Mouse (Mus musculus): ENCODE results near the gene Sgip1. TPM values are rescaled to one million over a fixed set of nuclear protein-coding genes. Genes with fewer than 3 reads are reported as not detected.

Gene Sgip1
- total RNA-seq, 2 experiments from 2014 or later = 4.2 to 5.3 TPM

DNA sequence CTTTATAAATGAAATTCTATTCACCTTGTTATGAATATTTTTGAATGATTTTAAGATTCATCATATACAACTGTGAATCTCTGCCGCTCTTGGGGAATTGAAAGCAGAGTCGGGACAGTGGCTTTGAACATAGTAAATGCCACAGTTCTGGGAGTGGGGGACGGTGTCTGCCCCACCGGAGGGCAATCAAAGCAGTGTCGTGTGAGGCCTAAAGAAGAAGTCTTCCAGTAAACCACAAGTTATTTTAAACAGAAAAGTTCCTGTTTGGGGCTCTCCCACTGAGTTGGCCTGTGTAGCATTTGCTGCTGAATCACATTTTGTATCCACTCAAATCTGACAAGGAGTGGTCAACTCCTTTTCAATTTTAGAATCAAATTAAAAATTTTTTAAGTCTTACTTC is 230.1 kb downstream of the Sgip1 start:
- ATAC-seq (replicated peaks; ENCODE audit: poor library complexity) = peak; percentile 74

DNA sequence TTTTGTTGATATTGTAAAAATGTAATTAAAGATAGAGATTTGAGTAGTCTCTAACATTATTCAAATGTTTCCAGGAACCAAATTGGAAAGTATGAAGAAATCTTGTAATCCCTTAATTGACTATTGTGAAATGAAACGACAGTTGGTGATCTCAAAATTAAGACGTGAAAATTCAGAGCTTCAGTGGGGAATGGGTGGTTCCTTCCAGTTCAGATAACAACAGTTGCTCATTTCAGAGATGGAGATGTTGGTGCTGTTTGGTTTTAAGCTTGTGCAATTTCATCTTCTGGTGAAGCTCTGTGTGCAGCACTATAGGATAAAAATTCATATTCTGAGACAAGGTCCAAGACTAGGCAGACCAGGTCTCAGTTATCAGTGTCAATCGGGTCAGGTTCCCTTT is 231.0 kb downstream of the Sgip1 start:
- ATAC-seq (replicated peaks; ENCODE audit: poor library complexity) = peak; percentile 73

DNA sequence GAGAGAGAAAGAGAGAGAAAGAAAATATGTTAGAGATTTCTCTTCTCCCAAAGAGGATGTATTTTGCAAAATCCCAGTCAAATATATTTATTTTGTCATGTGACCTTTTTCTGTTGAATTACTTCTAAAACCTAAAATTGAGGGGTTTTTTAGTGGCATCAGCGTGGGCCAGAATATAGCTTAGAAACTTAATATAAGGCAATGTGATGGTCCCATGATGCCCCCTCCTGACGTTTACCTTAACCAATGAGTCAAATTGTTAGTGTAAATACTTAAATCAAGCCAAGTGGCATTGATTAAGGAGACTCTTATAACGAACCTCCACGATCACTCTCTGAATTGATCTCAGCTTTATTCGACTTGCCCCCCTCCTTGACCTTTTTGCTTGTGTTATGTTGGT is 233.1 kb downstream of the Sgip1 start:
- no peak for ATAC-seq (replicated peaks; ENCODE audit: poor library complexity)

DNA sequence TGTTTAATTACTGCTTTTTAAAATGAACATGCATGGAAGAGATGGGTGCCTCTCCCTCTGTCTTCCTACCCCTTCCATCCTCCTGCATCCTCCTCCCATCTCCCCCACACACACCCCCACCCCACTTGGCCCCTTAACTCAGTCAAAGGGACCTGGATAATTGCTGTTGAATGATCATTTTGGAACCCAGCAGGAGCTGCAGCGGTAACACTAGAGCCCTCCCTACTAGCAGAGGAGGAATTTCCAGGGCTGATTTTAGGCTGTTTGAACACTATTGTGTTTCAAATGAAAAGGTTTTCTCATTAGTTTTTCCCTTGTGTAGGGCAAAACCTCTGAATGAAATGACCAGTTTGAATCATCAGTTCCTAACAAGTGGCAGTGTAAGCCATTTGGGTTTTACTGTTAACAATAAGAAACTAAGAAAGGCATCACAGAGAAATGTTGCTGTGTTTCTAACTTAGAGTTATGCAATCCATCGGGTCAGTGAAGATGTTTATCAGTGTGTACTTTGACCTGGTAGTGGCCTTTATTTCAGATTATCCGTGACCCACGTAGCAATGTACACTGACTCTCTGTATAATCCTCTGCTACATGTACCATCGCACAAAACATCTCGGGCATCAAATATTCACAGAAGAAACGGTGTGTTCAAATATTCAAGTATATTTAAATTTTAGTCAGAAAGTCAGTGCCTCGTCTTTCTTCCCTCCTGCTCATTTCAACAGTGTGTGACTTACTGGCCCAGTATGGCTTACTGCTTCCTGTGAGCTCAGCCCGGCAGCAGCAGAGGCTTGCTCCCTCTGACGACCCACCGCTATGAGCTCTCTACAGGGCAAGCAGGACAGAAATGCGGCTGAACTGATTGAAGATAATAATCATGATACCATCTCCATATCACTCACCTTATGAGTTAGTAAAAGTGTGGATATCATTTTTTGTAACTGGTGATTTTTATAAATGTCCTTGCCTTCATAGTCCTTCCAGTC is 235.5 kb downstream of the Sgip1 start:
- no peak for ATAC-seq (replicated peaks; ENCODE audit: poor library complexity)

DNA sequence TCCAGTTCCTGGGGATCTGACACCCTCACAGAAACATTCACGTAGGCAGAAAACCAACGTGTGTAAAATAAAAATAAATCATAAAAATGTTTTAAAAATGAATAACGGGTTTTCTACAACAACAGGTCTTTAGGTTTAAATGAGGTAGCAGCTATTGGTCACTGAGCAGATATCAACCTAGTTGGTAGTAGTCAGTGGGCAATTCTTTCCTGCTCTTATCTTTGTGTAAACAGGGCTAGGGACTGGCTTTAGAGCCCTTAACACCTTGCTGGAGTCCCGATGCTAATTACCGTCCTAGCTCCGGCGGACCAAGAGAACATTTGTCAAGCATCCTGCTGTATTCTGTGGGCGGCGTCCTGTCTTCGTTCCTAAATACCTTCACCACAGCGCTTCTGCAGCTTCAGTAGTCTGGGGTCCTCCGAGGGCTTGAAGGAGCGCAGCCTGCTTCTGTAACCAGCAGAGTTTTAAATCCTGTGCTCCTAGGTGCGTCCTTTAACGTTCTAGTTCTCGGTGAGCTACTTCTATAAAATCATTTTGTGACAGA is 236.8 kb downstream of the Sgip1 start:
- ATAC-seq (replicated peaks; ENCODE audit: poor library complexity) = no peak

DNA sequence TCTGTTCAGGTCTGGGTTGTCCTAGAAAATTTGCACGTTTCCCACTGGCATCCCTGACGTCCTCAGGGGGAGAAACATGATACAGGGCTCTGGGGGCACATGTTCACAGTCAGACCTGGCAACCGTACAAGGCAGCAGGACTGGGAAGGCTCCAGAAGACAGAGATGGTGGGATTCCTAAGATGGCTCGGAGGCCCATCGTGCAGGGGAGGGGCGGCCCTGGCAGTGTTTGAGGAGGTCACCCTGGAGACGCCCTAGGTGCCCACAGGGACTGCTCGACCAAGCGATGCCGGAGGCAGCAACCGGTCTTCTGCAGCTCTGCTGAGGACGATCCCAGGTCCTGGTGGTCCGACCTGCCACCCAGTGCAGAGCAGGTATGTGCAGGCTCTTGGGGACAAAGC is 237.3 kb downstream of the Sgip1 start, which contains the start of gene Tctex1d1:
Gene Tctex1d1, plus strand, starts transcription at position 167 of the 400 bp plus-strand sequence.
- peak; percentile 49 for ATAC-seq (replicated peaks; ENCODE audit: poor library complexity)

DNA sequence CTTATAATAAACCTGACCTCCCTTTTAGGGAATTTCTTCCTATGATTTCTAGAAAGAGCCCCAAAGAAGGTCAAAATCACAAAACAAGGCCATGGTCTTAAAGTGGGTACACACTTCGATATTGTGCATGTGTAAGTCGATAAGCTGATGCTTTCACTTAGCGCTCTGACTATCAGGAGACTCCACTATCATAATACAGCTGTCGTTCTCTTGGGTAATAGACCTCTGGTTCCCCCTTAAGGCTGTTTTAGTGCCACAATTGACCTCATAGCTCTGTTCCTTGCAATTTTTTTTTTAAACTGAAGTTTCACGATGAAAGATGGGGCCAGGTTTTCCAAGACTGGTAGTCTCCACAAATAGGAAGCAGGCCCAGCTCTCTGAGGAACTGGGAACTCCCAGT is 238.3 kb downstream of the Sgip1 start:
- peak; percentile 82 for ATAC-seq (replicated peaks; ENCODE audit: poor library complexity)

DNA sequence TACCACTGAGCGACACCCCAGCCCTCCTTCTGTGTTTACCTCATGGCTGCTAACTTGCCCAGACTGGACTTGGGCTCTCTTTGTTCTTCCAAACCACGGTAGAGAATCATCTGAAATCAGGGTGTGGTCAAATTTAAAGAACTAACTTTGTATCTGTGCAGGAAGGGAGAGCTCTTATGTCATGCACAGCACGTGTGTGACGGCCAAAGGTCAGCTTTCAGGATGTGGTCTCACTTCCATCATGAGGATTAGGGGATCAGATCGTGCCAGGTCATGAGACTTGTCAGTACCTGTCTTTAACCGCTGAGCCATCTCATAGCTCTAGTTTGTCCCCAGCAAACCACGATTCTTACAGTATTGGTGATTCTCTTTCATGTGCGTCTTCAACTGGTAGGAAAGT is 240.6 kb downstream of the Sgip1 start:
- ATAC-seq (replicated peaks; ENCODE audit: poor library complexity) = 0 out of 2 replicates have a peak, but pooled peaks have one; percentile 12

DNA sequence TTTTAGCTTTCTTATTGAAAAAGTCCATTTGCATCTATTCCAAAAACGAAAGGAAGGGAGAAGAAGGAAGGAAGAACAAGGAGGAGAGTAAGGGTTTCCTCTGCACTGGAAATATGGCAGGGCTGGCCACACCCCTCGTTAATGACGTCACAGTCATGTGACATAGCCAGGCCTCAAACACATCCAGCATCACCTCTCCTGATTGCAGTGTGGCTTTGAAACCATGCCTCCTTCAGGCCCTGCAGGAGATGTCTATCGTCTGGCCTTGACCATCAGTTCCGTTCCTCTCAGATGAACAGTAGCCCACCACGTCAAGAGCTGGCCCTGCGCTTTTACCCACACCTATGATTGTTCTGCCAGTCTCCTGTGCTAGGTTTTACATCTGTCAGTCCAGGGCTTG is 245.1 kb downstream of the Sgip1 start:
- peak; percentile 45 for ATAC-seq (replicated peaks; ENCODE audit: poor library complexity)

DNA sequence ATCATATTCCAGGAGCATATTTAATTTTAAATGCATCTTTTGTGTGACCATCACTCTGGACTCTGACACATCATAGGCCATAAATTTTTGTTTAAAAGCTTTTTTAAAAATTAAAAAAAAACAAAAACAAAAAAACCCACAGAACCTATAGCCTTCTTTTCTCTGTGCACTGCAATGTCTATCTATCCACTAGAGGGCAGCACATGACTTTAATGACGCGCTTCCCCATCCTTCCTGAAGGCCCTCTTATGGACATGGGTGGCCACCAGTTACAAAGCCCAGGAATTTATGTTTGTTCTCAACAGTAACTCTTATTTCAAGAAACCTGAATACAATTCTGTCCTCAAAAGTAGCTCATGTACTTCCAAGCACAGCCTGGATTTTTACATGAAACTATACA is 245.8 kb downstream of the Sgip1 start:
- peak; percentile 98 for ATAC-seq (replicated peaks; ENCODE audit: poor library complexity)

DNA sequence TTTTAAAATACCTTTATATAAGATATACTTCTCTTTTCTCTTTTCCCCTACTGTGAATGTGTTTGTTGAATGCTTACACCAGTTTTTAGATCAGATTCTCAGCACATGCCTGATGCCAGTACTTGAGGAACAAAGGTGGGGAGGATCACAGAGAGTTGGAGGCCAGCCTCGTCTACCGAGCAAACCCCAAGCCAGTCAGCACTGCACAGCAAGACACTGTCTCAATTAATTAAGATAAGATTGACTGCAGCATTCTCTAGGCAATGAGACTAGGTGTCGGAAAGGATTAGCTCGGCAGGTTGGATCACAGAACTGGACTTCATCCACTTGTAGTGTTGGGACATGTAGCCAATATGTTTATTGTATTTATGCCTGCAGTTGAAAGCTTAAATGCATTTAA is 246.2 kb downstream of the Sgip1 start:
- no peak for ATAC-seq (replicated peaks; ENCODE audit: poor library complexity)

DNA sequence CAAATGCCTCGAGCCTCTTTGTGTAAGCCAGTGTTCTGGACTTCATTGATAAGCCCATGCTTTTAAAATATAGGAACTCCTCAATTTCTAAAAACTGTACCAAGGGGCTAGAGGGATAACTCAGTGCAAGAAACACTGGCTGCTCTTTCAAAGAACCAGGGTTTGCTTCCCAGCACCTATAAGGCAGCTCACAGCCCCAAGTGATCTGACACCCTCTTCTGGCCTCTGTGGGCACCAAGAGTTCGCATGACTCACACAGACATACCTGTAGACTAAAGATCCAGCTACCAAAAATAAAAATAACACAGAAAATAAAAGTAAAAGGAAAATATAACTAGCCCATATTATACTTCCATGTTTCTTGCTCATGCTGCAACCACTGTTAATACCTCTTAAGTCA is 246.7 kb downstream of the Sgip1 start:
- ATAC-seq (replicated peaks; ENCODE audit: poor library complexity) = no peak

DNA sequence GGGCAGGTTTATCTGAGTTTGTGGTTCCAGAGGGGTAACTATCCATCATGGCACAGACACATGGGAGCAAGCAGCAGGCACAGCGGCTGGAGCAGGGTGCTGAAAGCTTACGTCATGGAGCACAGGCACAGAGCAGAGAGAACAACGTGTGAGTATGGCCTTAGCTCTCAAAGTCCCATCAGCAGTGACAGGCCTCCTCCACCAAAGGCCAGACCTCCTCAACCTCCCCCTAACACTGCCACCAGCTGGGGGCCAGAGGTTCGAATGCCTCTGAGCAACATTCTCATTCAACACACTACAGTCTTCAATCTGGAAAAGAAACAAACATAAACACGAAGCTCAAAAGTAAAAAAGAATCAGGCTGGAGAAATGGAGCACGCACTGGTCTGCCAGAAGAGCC is 247.4 kb downstream of the Sgip1 start:
- ATAC-seq (replicated peaks; ENCODE audit: poor library complexity) = no peak

DNA sequence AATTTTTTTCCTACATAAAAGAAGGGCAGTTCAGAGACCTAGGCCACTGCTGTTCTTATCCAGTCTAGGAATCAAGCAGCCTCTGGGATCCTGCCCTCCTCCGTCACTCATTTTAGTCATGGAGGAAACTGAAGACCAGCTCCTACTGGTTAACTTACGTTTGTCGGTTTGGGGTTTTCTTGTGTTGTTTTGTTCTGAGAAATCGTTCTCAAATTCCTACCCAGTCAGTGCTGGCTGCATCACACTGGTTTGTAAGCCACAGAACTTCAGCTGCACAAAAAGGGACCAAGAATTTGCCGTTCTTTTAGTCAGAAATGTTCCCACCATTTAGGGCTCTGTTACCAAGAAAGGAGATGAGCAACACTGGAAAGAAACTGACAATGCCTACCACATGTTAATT is 248.3 kb downstream of the Sgip1 start:
- ATAC-seq (replicated peaks; ENCODE audit: poor library complexity) = no peak

DNA sequence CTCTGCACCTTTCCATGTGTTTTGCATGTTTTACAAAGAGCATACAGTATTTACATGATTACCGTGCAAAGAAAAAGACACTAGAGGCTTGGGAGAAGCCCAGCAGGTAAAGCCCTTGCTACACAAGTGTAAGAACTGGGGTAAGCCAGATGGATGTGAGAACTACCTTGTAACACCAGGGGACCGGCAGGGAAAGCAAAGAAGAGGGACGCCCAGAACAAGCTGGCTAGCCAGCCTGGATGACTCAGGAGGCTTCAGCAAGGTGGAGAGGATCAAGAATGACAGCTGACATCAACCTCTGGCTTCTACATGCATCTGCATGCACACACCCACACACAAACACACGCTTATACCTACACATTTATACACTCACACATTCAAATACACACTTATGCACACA is 248.9 kb downstream of the Sgip1 start:
- ATAC-seq (replicated peaks; ENCODE audit: poor library complexity) = no peak

DNA sequence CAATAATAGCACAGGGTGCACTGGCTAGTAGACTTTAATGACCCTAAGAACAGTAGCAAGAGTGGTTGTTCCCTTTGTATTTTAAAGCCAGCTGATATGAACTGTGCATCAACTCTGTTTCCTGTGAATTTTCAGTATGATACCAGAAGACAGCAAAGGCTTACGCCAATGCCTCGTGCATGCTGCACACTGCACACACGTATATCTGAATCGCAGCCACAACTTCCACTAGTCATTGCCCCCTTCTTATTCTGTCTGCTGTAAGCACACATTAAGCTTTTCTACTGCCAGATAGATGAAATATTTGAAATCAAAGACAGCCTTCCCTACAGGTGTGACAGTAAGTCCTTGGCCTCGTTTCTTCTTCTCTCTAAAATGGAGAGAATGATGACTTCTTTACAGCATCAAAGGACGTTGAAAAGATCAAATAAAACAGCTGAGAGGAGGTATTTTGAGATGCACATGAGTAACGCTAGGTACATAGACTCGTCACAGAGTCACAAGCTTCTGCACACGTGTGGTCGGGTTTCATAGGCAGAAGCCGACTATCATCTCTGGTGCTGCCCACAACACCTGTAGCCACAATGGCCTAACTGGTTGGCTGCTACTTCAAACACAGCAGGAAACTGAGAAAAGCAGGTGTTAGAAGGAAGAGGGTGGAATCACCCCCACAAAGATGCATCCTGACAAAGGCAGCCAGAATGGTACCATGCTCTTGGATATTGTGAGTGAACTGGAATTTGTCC is 249.7 kb downstream of the Sgip1 start:
- no peak for ATAC-seq (replicated peaks; ENCODE audit: poor library complexity)

DNA sequence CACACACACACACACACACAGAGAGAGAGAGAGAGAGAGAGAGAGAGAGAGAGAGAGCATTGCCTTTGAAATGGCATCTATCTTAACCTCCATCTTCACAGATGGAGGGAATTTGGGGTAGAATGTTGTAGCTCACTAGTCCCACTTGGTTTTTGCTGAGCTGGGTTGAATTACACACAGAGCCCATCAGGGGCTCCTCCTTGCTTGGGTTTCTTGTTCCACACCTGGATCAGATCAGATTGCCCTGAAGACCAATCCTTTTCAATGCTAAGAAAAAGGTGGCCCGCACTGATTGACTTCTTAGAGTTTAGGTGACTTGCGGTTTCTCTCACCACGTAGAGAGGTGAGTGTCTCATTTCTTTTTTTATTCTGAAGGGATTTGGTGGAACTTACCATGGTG is 250.6 kb downstream of the Sgip1 start:
- ATAC-seq (replicated peaks; ENCODE audit: poor library complexity) = no peak

DNA sequence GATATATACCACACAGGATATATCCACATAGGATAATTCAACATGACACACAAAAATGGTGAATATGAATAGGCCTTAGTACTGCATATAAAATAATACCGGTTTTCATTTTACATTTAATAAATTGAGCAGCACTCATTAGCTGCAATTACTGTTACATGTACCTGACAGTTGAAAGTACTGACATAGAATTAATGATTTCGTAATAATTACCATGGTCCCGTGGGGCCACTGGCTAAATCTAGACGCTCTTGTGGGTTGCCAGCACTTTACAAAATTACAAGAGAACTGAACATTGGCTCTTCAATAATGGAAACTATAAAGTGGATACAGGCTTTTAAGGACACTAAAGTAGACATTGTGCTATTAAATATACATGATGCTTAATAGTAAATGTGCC is 263.6 kb downstream of the Sgip1 start:
- no peak for ATAC-seq (replicated peaks; ENCODE audit: poor library complexity)

DNA sequence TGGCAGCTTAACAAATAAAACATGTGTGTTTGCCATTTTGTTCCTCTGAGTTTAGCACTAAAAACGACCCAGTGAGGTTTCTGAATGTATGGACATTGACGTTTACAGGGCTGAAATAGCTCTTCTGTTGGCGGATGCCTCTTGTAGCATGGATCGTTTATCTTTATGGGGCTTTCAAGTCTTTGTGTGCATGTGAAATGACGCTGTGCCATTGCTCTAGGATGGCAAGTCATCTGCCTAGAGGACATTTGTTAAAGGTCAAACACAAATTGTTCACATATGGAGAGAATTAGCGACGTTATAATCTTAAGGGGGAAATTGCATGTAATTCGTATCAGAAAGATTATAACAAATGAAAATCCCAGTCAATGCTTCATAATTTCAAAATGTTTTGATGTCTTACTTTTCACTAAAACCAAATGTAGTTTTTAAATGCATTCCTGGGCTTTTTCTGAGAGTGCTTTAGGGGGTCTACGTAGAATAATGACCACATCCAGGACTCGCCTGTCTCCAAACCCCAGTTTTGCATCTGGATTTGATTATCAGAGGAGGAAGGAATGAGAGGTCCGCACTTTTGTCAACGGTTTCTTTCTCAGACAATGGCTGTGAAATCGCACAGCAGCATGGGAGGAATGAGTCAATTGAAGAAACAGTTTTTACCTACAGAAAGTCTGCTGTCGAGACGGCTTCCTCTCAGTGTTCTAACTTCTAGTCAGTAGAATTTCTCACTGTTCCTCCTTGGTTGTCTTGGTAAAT is 264.3 kb downstream of the Sgip1 start:
- no peak for ATAC-seq (replicated peaks; ENCODE audit: poor library complexity)

DNA sequence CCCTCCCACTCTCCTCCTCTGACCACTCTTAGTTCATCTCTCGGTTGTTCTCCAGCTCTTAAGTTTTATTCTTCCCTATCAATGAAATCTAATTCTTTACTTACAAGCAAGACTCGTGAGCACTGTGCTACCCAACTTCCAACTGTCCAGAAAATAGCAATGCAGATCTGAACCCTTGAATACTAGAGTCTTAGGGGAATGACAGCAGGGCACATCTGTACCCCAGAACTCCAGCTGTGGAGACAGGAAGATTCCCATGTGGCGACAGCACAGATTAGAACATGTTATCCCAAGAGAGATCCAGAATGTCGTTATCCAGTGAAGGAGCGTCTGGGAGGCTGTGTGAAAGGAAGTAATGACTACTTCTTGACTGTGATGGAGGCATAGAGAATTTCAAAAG is 265.2 kb downstream of the Sgip1 start:
- no peak for ATAC-seq (replicated peaks; ENCODE audit: poor library complexity)

DNA sequence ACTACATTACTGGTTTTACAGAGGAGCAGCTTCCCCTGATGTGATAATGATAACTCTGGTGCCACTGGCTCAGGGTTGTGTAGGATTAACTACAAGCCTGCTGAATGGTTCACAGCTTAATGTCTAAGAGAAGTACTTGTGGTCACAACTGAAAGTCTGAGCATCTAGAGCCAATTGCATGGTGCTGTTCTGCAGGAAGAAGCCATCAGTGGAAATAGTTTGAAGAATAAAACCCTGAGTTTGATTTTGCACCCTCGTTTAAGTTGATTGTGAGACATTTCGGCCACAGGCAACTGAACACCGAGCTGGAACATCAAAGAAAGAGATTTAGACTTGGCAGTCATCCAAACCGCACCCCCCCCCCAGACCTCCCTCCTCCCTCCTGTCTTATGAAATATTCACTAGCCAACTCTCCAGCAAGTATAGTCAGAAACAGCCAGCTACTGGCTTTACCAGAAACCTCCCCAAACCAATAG is 265.9 kb downstream of the Sgip1 start:
- ATAC-seq (replicated peaks; ENCODE audit: poor library complexity) = peak; percentile 88
